Mouse (Mus musculus) E14TG2a.4 (cell line): ENCODE measurements around the gene C1qtnf6.

Source experiments
- CTCF ChIP-seq: conservative IDR thresholded peaks from 2 replicates; pipeline ENCODE4 v1.5.1; 2014; ENCODE audit warnings: low read length
- POU5F1 ChIP-seq: IDR thresholded peaks from 2 replicates; pipeline ENCODE4 v1.6.1; 2014; ENCODE audit warnings: low read length, borderline replicate concordance

DNA sequence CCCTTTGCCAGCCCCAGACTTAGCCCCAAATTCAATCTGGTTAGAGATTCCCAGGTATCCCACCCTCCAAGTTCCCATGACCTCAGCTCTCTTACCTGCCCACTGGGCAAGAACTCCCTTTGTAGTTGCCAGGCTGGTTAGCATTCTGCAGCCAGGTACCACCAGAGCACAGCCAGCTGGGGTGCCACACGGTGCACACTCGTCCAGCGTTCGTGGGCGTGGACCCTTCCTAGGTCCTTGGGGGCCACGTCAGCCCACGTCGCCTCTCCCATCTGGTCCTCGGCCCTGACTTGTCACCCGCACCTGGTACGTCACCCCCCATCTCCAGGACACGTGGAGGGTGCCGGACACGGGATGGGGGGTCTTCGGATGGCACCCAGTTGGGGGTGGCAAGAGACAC is 12.8 kb upstream of the C1qtnf6 start:
- no peak for TF ChIP-seq POU5F1
- no peak for TF ChIP-seq CTCF
